Mouse (Mus musculus) heart, postnatal 10 days (tissue): ENCODE results near the gene Ifnar2. TPM values are rescaled to one million over a fixed set of nuclear protein-coding genes. Genes with fewer than 3 reads are reported as not detected.

ENCODE experiments used
- DNase-seq, 2 experiments: peaks; one replicate each; pipeline ENCODE4 v3.0.0; 2021
- intact Hi-C: fragments of 180-260 bp; cut with DNase I; formaldehyde crosslinking; loops from one replicate; pipeline ENCODE4 v1.15.1; 2025
- total RNA-seq, 2 experiments: library from RNA; stranded (reverse); gene quantifications; 2 replicates each; pipeline ENCODE4 v1.2.3; 2021

Ifnar2 gene
- total RNA-seq, 2 experiments from 2014 or later, result 39.1 to 42.0 TPM

DNA sequence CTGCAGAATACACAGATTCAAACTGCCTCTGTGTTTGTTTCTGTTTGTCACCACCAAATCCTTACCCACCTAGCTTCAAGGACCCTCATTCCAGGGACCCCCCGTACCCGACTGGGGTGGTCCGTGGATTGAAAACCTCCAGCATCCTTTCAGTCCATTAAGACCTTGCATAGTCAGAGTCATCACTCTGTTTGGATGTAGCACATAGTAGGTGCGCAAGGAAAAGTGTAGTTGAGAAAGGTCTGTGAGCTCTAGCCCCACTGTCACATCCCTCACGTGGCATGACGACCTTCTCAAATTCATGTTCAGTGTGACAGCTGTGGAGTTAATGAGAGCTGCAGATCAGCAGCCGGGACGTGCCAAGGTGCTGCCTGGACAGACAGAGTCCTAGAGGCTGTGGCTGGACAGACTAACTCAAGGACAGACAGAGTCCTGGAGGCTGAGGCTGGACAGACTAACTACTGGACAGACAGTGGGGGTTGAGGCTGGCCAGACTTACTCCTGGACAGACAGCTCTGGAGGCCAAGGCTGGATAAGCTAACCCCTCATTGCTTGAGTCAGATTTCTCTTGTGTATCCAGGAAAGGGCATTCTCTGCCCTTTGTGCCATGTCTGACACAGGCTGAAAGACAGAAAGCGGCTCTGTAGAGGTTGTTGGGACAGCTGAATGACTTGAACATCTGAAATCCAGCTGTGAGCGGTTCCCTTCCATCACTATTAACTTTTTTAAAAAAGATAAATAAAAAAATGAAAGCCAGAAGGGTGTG is 15.6 kb upstream of the Ifnar2 start:
- intact Hi-C loops, result loop anchor here (5.0 kb wide), 3 partner anchors 130 to 170 kb away; partner anchors contain the start of gene Ifnar1
- no peak for DNase-seq

DNA sequence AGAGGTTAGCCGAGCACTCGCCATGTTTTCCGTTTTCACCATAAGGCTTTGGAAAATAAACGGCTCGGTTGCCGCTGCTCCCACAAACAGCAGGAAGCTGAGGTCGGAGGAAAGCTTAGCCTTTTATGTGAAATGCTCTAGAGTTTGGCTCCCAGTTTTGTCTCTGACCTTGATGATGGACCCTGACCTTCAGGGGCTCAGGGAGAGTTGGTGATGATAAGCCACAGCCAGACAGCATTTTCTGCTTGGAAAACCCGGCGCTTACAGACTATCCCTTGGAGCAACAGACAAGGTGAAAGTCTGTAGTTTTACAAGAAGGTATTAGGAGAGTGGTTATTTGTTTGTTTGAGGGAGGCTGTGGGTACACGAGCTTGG is 15.1 kb upstream of the Ifnar2 start:
- no peak for DNase-seq
- intact Hi-C loops, result loop anchor here (5.0 kb wide), 3 partner anchors 130 to 170 kb away; partner anchors contain the start of gene Ifnar1

DNA sequence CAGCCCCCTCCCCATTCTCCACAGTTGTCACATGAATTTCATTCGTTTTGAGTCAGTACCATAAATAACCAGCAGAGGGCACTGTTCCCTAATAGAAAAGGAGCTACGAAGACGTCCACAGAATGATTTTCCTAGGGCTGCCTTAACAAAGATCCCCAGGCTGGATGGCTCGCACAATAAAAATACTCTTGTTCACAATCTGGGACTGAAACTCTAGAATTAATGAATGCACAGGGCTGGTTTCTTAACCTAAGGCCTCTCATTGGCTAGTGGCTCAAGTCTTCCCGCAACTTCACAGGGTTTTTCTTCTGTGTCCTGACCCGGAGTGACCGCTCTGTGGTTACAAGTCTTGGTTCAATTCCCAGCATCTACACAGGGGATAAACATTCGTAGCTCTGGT is 14.0 kb upstream of the Ifnar2 start:
- DNase-seq, result peak; percentile 77 to 88
- intact Hi-C loops, result loop anchor here (1.0 to 5.0 kb wide), 5 partner anchors 48 to 169 kb away; partner anchors contain the start of genes Ifnar1 and Il10rb

DNA sequence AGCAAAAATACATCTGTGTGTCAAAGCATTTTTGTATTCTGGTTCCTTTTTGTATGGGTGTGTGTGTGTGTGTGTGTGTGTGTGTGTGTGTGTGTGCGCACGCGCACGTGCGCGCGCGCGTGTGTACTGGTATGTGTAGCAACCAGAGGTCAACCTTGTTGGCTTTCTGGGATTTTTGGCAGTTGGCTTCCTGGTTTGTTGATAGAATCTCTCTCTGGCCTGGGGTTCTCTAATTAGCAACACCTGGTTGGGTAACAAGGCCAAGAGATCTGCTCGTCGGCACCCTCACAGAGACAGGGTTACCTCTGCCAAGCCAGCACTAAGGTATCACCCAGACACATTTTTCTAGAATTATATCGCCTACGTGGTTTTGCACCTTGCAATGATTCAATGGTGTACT is 13.1 kb upstream of the Ifnar2 start:
- intact Hi-C loops, result loop anchor here (5.0 kb wide), 3 partner anchors 128 to 168 kb away; partner anchors contain the start of gene Ifnar1
- no peak for DNase-seq

DNA sequence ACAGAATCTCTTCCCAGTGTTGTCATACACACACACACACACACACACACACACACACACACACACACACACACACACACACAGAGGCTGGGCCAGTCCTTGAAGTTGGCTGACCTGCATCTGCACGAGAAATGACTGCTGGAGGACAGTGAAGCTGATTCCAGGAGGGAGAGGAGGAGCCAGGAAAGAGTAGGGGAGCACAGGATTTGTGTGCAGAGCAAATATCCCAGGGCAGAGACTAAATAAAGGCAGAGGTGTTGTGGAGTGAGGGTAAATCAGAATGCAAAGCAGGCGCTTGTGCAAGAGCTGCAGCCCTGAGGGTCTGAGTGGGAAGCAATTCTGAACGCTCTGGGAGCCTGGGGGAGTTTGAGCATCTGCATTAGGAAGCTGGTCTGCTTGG is 12.4 kb upstream of the Ifnar2 start:
- intact Hi-C loops, result no loop called here
- no peak for DNase-seq

DNA sequence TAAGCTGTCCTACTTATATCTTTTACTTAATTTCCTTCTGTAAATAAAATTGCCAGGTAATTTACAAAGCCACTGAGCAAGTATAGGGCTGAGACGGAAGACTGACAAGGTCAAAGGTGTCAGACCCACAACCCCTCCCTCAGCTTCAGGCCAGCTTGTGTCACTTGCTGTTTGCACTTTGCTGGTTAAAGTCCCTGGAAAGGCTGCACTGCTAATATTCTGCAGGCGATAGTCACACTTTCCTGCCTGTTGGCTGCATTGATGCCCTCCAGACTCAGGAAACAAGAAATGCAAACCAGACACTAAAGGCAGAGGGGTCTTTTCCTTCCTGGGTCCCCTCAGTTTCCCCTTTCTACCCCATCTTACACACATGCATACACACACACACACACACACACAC is 10.6 kb upstream of the Ifnar2 start:
- DNase-seq, result no peak
- intact Hi-C loops, result loop anchor here (2.0 kb wide), 1 partner anchor 23 kb away; no protein-coding TSS in a partner anchor

DNA sequence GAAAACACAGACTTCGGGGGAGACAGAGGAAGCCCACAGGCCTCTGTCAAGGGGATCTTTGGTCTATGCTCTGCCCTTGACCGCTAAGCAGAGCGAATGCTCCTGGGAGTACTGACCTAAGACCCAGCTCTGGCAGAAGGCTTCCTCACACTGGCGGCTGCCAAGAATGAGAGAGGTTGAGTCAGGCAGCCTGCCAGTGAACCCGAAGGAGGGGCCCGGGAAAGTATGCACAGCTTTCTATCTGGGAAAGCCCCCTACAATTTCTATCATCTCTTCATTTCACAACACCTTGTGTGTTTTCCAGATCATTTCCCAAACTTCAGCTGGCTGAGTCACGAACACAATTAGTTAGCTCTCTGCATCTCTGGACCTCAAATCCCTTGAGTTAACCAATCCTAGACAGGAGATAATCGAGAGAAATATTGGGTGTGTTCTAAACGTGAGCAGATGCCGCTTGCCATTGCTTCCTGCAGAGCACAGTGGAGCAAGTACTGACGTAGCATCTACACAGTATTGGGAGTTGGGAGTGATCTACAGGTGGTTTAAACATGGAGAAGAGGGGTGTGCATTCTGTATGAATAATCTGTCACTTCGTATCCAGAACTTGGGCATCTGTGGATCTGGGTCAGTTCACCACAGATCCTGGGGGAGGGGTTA is 9.8 kb upstream of the Ifnar2 start:
- intact Hi-C loops, result loop anchor here (2.0 kb wide), 1 partner anchor 22 kb away; no protein-coding TSS in a partner anchor
- peak; percentile 69 to 76 for DNase-seq

DNA sequence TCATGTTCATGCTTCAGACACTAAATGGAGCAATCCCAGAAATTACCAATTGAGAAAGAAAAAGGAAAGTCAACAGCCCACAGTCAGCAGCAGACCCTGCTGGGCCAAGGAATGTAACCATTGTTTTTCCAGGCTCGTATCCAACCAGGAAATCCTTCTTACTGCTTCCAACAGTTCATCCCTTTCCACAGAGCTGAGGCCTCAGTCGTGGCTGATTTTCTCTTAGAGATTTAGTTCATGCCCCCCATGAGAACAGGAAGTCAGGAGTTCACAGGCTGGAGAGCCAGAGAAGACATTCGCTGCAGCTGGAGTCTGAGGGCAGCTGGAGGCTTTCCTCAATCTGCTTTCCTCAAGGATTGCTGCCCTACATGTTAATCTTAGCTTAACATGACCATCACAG is 9.1 kb upstream of the Ifnar2 start:
- intact Hi-C loops, result loop anchor here (2.0 kb wide), 1 partner anchor 21 kb away; no protein-coding TSS in a partner anchor
- peak; percentile 78 to 84 for DNase-seq

DNA sequence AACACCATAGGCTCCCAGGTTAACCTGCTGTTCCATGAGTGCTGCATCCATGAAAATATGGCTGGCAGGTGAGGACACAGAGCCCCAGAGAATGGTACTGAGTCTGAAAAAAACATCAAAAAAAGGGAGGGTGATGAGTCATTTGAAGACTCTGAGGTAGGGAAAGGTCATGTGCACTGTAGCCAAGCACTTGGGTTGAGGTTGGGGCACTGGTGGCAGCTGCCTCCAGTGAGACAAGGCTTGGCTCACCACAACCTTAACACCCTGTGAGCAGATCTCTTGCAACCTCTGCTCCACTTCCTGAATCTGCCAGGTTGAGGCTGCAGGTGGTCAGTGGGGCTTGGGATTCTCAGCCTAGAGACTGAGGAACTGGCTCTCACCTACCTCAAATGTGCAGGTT is 6.0 kb upstream of the Ifnar2 start:
- intact Hi-C loops, result no loop called here

DNA sequence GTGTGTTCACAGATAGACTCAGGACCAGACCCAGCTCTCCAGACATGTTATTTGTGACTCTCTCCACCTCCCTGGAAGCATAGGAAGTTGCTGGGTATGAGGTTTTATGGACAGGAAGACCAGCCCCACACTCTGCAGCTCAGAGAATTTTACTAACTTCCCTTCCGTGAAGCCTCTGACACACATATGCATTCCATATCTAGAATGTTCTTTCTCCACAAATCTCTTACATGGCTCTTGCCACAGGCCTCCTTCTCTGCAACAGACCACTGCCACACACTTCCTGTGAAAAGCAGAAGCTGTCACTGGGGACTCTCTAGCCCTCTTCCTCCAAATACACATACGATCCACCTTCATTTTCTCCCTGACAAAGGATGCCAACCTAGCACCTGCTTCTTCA is 5.5 kb upstream of the Ifnar2 start:
- intact Hi-C loops, result no loop called here
- no peak for DNase-seq

More for the DNA sequence above, 6.0 kb upstream of the Ifnar2 start:
- no peak for DNase-seq

DNA sequence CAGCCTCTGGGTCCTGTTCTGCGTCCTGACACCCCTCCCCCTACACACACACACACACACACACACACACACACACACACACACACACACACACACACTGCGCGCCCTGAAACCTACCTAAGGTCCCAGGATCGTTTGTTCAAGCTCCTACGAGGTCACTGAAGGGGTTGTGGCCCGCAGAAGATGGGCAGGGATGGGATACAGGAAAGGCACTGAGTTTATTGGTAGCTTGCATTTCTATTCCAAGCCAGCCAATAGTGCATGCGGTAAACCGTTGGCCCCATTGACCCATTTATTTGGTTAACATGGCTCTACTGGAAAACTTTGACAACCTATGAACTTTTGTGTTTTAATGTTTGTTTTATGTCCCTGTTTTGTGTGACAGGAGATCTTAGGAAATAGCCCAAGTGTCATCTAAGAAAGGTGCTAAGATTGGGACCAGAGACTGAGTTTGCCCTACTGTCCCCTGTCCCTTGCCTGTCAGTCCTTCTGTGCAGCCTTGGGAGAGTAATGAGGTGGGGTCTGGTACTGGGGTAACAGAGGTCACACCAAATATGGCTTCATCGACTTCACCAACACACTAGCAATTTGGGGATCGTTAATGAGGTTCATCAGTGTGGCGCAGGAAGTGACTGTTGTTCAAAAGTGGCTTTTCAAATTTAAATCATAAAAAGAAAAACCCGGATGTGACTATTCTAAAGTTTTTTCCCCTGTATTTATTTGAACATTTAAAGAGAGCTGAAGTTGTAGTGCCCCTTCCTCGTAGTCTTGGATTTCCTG is 1.1 kb downstream of the Ifnar2 start:
- intact Hi-C loops, result loop anchor here (2.0 kb wide), 1 partner anchor 33 kb away; the partner anchor contains the start of gene Il10rb
- DNase-seq, result no peak

DNA sequence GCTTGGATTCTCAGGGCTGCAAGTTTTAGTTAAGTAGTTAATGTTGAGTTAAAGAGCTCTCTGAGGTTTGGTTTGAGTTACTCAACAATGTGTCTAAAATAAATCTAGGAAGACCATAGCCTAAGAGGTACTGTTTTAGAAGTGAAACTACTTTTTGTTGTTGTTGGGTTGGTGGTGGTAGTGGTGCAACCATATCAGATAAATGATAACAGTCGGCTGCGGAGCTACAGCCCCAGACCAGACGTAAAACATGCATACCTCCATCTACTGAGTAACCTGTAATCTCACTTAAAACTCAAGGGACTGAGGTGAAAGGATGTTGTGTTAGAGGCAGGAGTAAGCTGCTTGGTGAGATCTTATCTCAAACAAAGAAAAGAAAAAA is 1.7 kb downstream of the Ifnar2 start:
- intact Hi-C loops, result no loop called here
- no peak for DNase-seq

DNA sequence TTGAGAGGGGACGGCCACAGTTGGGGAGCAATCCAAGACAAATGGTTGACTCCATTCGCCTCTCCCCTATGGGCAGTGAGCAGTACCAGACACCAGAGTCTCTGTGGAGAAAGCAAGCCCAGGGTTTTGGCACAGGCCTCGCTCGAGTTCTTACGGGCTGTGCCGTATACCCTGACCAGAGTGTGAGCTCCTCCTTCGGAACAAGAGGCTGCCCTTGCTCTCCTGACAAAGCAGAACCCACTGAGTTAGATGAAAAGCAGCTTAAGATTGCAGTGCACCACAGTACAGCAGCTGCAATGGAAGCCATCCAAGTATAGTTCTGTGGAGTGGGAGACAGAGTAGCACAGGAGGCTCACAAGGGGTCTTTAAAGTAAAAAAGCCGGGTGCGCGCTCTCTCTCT is 4.1 kb downstream of the Ifnar2 start:
- peak; percentile 25 to 33 for DNase-seq

DNA sequence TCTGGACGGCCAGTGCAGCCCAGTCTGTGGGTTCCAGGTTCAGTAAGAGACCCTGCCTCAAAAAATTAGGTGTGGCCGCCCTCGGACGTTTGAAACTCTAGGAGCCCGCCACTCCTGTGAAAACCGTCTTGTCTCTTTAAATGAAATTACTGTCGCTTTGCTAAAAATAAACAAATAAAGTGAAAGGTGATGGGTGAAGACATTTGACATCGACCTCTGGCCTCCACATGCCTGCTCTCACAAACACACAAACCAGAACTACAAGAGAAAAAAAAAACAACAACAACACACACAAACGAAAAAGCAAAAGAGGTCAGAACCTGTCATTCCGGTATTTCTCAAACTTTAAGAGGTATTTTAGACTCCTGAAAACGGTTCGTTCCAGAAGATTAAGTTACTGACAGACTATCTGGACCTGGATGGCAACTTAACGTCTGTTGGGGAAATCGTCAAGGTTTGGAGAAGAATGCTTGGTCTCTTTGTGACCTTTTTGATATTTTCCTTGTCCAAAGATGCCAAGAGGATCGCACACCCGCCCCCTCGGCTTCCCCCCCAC is 5.9 kb downstream of the Ifnar2 start:
- no peak for DNase-seq
- intact Hi-C loops, result no loop called here

More for the DNA sequence above, 4.1 kb downstream of the Ifnar2 start:
- intact Hi-C loops, result no loop called here

DNA sequence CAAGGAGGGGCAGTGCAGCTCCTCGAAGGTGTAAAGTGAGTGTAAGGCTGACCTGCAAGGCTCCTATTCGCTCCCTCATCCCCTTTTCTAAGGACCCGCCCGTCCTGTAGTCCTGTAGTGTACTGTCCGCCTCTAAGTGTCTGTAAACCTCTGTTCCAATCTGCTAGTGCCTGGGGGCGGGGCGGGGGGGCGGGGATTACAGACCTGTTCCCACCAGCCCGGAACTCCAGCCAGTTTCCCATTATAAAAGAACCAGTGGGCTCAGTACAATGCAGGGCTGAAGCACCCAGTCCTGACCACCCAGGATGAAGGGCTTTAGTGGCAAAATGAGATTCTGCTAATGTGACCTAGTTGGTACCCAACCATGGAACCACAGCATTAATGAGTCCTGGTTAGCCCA is 6.4 kb downstream of the Ifnar2 start:
- no peak for DNase-seq
- intact Hi-C loops, result no loop called here

DNA sequence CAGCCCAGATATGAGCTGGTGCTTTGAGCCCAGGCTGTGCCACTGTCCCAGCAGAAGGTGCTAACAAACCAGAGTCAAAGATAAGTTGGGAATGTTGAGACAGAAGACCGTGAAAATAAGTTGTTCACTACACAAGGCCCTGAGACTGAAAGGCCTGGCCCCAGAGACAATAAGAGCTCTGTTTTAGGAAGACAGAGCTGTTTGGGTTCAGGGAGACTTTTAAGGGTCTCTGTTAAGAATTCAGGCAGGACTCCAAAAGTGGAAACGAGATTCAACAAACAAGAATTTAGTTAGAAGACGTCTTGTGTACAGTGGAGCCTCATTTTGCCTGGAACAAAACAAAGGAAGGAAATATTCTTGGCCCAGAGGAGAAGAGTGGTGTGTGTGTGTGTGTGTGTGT is 6.8 kb downstream of the Ifnar2 start:
- intact Hi-C loops, result no loop called here
- no peak for DNase-seq

DNA sequence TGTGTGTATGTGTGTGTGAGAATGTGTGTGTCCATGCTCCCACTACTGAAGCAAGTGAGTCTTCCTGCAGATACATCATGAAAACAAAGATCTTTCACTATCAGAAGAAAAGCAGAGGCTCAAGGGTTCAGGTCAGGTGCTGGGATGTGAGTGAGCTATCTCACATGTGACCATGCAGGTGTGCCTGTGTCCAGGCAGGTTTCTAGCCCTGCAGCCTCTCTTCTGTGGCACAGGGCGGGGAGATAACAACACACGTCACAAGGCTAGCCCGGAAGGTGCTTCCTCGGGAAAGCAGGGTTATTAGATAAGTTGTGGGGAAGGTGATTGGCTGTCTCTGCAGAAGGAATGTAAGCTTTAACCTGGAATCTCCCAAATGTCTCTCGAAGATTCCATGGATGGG is 7.6 kb downstream of the Ifnar2 start:
- no peak for DNase-seq
- intact Hi-C loops, result no loop called here

DNA sequence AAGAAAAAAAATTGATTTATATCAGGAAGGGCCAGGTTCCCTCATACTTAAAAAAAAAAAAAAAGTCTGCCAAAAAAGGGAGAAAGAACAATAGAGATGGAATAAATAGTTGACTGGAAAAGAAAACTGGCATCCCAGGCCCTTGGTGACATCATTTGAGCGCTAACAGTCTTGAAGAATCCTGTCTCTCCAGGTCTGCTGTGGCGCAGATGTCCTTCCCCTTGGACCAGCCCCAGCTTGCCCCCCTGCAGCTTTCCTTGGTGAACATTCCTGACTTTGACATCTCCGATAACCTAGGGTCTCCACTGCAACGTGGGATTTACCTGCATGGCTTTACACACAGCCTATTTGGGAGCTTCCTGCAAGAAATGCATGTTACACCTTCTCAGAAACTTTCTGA is 9.0 kb downstream of the Ifnar2 start:
- intact Hi-C loops, result no loop called here
- no peak for DNase-seq

DNA sequence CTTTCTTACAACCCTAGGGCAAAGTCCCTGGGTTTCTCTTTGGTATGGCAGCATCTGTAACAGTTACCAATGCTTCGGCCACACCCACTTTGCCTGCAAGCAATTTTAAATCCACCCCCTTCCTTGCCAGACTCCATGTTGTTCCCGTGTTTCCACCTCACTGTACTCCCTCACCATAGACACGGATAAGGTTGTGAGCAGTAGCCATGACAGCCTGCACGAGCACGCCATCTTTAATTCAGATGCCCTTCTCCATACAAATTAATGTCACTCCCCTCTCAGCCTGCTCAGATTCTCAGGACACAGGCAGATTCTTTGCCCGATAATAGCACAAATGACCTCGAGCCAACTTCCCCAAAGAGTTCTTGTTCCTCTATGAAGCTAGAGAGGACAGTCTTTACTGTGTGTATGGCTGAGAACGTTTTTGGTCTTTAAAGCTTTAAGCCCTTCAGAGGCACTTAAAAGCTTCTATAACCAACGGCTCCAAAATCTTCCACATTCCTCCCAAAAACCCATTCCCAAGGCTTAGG is 9.7 kb downstream of the Ifnar2 start:
- intact Hi-C loops, result no loop called here
- no peak for DNase-seq

DNA sequence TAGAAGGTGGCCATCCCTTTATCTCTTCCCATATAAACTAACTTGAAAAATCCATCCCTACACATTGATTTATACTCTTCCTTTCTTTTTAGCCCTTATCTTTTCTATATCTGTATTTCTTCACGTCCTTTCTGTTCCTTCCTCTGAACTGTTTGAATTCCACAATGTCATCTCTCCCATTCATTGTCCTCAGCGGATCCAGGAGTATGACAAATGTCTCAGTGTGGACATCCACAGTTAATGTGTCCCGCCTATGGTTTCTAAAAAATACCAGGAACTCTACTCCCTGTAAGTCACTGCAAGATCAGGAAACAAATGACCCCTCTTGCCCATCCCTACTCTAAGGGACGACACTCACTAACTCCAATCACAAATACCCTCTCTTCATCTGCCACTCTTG is 11.6 kb downstream of the Ifnar2 start:
- intact Hi-C loops, result loop anchor here (2.0 kb wide), 1 partner anchor 21 kb away; no protein-coding TSS in a partner anchor
- no peak for DNase-seq
